Mouse (Mus musculus): ENCODE measurements around the gene Mob3a.

The Mob3a gene

GRCm38 (mm10) chr10:80680260-80680696 lies 21.5 kb downstream of the Mob3a start:
- intact Hi-C loops (cut with DNase I), result no loop called here

- intact Hi-C loops (cut with DNase I), result no loop called here
These were observed 22.1 kb downstream of the Mob3a start for GRCm38 (mm10) chr10:80679556-80680259.

GRCm38 (mm10) chr10:80678601-80679377 lies 23.0 kb downstream of the Mob3a start:
- intact Hi-C loops (cut with DNase I), result no loop called here

GRCm38 (mm10) chr10:80677942-80678436 lies 23.8 kb downstream of the Mob3a start, which contains the start of gene Mknk2:
Gene Mknk2 (minus strand): TSS chr10:80678112.
- intact Hi-C loops (cut with DNase I), result no loop called here

- intact Hi-C loops (cut with DNase I), result no loop called here
These were observed 24.5 kb downstream of the Mob3a start for GRCm38 (mm10) chr10:80677128-80677875.

- intact Hi-C loops (cut with DNase I), result no loop called here
These were observed 25.4 kb downstream of the Mob3a start for GRCm38 (mm10) chr10:80676198-80676928.

- intact Hi-C loops (cut with DNase I), result no loop called here
These were observed 26.2 kb downstream of the Mob3a start for GRCm38 (mm10) chr10:80675405-80676197.

GRCm38 (mm10) chr10:80674851-80675404 lies 26.8 kb downstream of the Mob3a start:
- intact Hi-C loops (cut with DNase I), result no loop called here

GRCm38 (mm10) chr10:80674161-80674711 lies 27.5 kb downstream of the Mob3a start:
- intact Hi-C loops (cut with DNase I), result no loop called here

GRCm38 (mm10) chr10:80673690-80674089 lies 28.1 kb downstream of the Mob3a start:
- intact Hi-C loops (cut with DNase I), result no loop called here

- intact Hi-C loops (cut with DNase I), result no loop called here
These were observed 29.7 kb downstream of the Mob3a start for GRCm38 (mm10) chr10:80671936-80672690.

GRCm38 (mm10) chr10:80671251-80671650 lies 30.5 kb downstream of the Mob3a start:
- intact Hi-C loops (cut with DNase I), result no loop called here

- intact Hi-C loops (cut with DNase I), result no loop called here
These were observed 31.2 kb downstream of the Mob3a start for GRCm38 (mm10) chr10:80670531-80670930.

GRCm38 (mm10) chr10:80669737-80670485 lies 31.9 kb downstream of the Mob3a start:
- intact Hi-C loops (cut with DNase I), result no loop called here

- intact Hi-C loops (cut with DNase I), result no loop called here
These were observed 32.8 kb downstream of the Mob3a start for GRCm38 (mm10) chr10:80669018-80669417.

- intact Hi-C loops (cut with DNase I), result no loop called here
These were observed 33.2 kb downstream of the Mob3a start for GRCm38 (mm10) chr10:80668614-80669013.

- intact Hi-C loops (cut with DNase I), result no loop called here
These were observed 34.9 kb downstream of the Mob3a start for GRCm38 (mm10) chr10:80666837-80667412.
